Mouse (Mus musculus) midbrain, embryonic 13.5 days (tissue): ENCODE measurements at regions not wholly inside any gene's neighbourhood (a gene's known extent, or its start where the extent isn't known, plus 50 kb on each side); places are given as distances from the start of the nearest gene placed in this dataset.

ENCODE experiments used
- ATAC-seq: fragments of 200-750 bp; cut with Nextera tagmentation; 2 replicates; pipeline ENCODE4 v1.8.0; 2017; ENCODE audit warnings: mild to moderate bottlenecking, moderate TSS enrichment, moderate library complexity
- H3K27ac ChIP-seq: fragments of 300-500 bp; sonication (generic); 2 replicates; pipeline ENCODE4 v1.5.1; 2015; ENCODE audit warnings: inconsistent platforms, mild to moderate bottlenecking, moderate library complexity
- H3K27me3 ChIP-seq: fragments of 300-500 bp; sonication (generic); 2 replicates; pipeline ENCODE4 v1.6.1; 2015; ENCODE audit warnings: mild to moderate bottlenecking, inconsistent platforms
- H3K36me3 ChIP-seq: fragments of 300-500 bp; sonication (generic); 2 replicates; pipeline ENCODE4 v1.6.1; 2015; ENCODE audit warnings: mild to moderate bottlenecking, inconsistent platforms
- H3K4me1 ChIP-seq: fragments of 300-500 bp; sonication (generic); replicated peaks from 2 replicates; pipeline ENCODE4 v1.6.1; 2015; ENCODE audit warnings: inconsistent platforms
- H3K4me2 ChIP-seq: fragments of 300-500 bp; sonication (generic); replicated peaks from 2 replicates; pipeline ENCODE4 v1.6.1; 2015; ENCODE audit warnings: moderate library complexity, mild to moderate bottlenecking, inconsistent platforms
- H3K4me3 ChIP-seq: fragments of 300-500 bp; sonication (generic); replicated peaks from 2 replicates; pipeline ENCODE4 v1.5.1; 2015; ENCODE audit warnings: mild to moderate bottlenecking, inconsistent platforms
- H3K9ac ChIP-seq: fragments of 300-500 bp; sonication (generic); replicated peaks from 2 replicates; pipeline ENCODE4 v1.6.1; 2015; ENCODE audit warnings: mild to moderate bottlenecking, inconsistent platforms
- H3K9me3 ChIP-seq: fragments of 300-500 bp; sonication (generic); 2 replicates; pipeline ENCODE4 v1.6.1; 2016; ENCODE audit warnings: mild to moderate bottlenecking, inconsistent platforms
- WGBS: fragments of 180-500 bp; shearing (Covaris S2); methylation state at CpG from one replicate; pipeline ENCODE4 v1.1.7; 2015; 5-methylcytosine and 5-hydroxymethylcytosine counted together

DNA sequence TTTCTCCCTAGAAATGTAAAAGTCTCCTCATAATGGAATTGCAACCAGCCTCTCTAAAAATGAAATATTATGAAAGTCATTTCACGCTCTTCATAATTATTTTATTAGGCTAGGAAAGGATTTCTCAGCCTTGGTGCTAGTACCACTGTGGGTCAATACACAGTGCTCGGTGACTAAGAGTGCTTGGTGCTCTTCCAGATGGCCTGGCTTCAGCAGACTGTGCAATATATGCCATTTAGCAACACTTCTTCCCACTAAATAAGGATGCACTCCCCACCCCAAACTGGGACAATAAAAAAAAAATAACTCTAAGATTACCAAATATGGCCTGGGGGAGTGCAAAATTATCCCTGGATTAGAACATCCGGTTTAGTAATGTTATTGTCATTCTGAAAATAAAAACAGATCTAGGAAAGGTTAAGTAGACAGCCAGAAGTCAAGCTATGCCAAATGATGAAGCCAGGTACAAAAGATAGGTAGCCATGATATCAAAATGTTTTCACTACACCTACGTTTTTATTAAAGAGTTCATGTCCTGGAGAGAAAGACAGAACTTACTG is 2333.4 kb upstream of the Gm7489 start:
- no peaks in the 10 kb centered on the region for H3K9me3 ChIP-seq
- H3K9ac ChIP-seq, result no peak overlapping the region
- ATAC-seq, result no peak
- H3K4me2 ChIP-seq, result no peak overlapping the region
- no peaks in the 10 kb centered on the region for H3K36me3 ChIP-seq
- no peaks in the 10 kb centered on the region for H3K27me3 ChIP-seq
- H3K27ac ChIP-seq, result no peak overlapping the region
- 87% methylated on average over 4 of the region's 4 CpGs for WGBS
- H3K4me3 ChIP-seq, result no peak overlapping the region
- no peaks in the 10 kb centered on the region for H3K4me1 ChIP-seq

DNA sequence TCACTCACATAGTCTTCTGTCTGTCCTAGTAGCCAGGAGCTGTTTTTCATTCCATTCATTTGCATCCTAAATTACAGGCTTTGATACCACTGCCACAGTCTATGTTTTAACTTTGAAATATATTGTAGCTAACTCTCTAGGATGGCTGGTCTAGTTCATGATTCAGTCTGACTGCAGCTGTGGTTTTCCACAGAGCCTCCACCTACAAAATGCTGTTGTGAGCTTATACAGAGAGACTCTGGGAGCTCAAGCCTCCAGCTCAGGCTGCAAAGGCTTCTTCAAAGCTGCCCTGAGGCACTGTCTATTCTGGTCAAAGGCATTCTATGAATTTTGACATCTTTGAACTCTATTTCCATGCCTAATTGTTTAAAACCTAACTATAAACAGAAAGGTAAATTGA is 2326.5 kb upstream of the Gm7489 start:
- H3K4me1 ChIP-seq, result no peaks in the 10 kb centered on the region
- H3K4me2 ChIP-seq, result no peak overlapping the region
- H3K36me3 ChIP-seq, result no peaks in the 10 kb centered on the region
- H3K9ac ChIP-seq, result no peak overlapping the region
- ATAC-seq, result no peak
- no peaks in the 10 kb centered on the region for H3K9me3 ChIP-seq
- H3K27ac ChIP-seq, result no peak overlapping the region
- no peaks in the 10 kb centered on the region for H3K27me3 ChIP-seq
- H3K4me3 ChIP-seq, result no peak overlapping the region

- WGBS, result 94% methylated on average over 3 of the region's 3 CpGs
- no peaks in the 10 kb centered on the region for H3K27me3 ChIP-seq
Measured at GRCm38 (mm10) chr15:51565543-51565942, 2319.2 kb upstream of the Gm7489 start.

DNA sequence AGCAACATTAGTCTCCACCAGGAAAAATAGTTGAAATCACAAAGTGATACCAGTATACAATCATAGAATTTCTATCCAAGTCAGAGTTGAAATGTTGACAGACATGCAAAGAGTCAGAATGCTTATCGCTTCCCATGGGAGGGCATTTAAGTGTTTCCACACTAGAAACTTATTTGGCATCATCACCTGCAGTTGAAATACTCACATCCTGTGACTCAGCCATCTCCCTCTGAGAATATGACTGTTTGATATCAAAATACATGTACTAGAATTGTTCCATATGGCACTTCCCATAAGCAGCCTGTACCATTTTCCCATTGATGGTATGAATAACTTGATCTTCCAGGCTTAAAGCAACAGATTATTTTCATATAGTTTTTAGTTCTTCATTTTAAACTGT is 2314.1 kb upstream of the Gm7489 start:
- no peak overlapping the region for H3K4me3 ChIP-seq
- no peaks in the 10 kb centered on the region for H3K36me3 ChIP-seq
- WGBS, result 88% methylated on average over 1 of the region's 1 CpGs
- no peak overlapping the region for H3K27ac ChIP-seq
- H3K4me2 ChIP-seq, result no peak overlapping the region
- H3K9me3 ChIP-seq, result no peaks in the 10 kb centered on the region
- no peaks in the 10 kb centered on the region for H3K27me3 ChIP-seq
- H3K9ac ChIP-seq, result no peak overlapping the region
- no peaks in the 10 kb centered on the region for H3K4me1 ChIP-seq
- no peak for ATAC-seq

More at GRCm38 (mm10) chr15:51565543-51565942, 2319.2 kb upstream of the Gm7489 start:
- H3K4me2 ChIP-seq, result no peak overlapping the region
- H3K36me3 ChIP-seq, result no peaks in the 10 kb centered on the region
- no peaks in the 10 kb centered on the region for H3K4me1 ChIP-seq
- H3K4me3 ChIP-seq, result no peak overlapping the region
- H3K9me3 ChIP-seq, result no peaks in the 10 kb centered on the region
- no peak overlapping the region for H3K27ac ChIP-seq
- H3K9ac ChIP-seq, result no peak overlapping the region
- no peak for ATAC-seq

DNA sequence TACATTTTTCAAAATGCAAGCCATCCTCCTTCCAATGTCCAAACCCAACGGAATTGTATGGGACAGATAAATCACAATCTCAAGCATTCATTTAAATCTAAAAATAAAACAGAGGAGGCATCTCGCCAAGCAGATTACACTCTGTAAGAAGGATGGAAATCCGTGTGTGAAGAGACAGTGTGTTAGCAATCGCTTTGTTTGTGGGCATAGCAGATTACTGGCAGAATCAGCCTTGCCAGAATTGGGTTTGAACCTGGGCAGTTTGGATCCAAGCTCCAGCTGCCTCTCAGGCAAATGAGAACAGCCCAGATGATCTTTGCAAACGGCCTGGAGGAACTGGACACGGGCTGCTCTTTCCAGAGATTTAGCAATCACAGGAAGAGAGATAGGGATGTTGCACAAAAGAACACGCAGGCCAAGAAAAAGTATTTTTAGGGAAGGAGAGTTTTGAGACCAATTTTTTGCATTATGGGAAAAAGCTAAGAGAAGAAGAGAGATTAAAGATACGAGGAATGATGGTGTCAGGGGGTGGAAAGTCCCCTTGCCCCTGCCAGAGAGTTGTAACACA is 2310.1 kb upstream of the Gm7489 start:
- 84% methylated on average over 8 of the region's 8 CpGs for WGBS
- H3K9me3 ChIP-seq, result no peaks in the 10 kb centered on the region
- no peak overlapping the region for H3K9ac ChIP-seq
- no peak overlapping the region for H3K27ac ChIP-seq
- ATAC-seq, result no peak
- H3K36me3 ChIP-seq, result no peaks in the 10 kb centered on the region
- no peak overlapping the region for H3K4me2 ChIP-seq
- no peaks in the 10 kb centered on the region for H3K4me1 ChIP-seq
- H3K4me3 ChIP-seq, result no peak overlapping the region
- H3K27me3 ChIP-seq, result no peaks in the 10 kb centered on the region

DNA sequence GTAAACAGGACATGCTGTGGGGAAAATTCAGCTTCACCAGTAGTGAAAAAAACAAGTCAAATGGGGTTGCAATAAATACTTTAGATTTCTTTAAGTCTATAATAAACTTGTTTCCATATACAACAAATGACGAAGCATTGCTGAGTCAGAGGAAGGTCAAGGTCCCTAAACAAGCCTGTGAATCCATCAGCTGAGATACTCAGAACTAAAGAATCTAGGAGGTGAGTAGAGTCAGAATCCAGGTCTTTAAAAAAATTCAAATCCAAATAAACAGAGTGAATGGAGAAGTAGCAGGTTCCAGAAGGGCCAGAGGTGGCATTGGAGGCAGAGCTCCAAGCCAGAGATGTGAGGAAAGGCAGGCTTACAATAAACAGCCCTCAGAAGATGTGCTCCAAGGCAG is 2301.1 kb upstream of the Gm7489 start:
- H3K4me1 ChIP-seq, result no peaks in the 10 kb centered on the region
- H3K27ac ChIP-seq, result no peak overlapping the region
- 87% methylated on average over 1 of the region's 1 CpGs for WGBS
- H3K27me3 ChIP-seq, result no peaks in the 10 kb centered on the region
- no peaks in the 10 kb centered on the region for H3K9me3 ChIP-seq
- H3K9ac ChIP-seq, result no peak overlapping the region
- H3K36me3 ChIP-seq, result no peaks in the 10 kb centered on the region
- H3K4me3 ChIP-seq, result no peak overlapping the region
- ATAC-seq, result no peak
- H3K4me2 ChIP-seq, result no peak overlapping the region

GRCm38 (mm10) chr15:51586146-51586545 is 2298.6 kb upstream of the Gm7489 start:
- Histone ChIP-seq H3K4me3 (no peak overlapping the region), H3K27ac (no peak overlapping the region), H3K27me3 (no peaks in the 10 kb centered on the region), H3K9me3 (no peaks in the 10 kb centered on the region), H3K4me2 (no peak overlapping the region), H3K36me3 (no peaks in the 10 kb centered on the region), H3K4me1 (no peaks in the 10 kb centered on the region), H3K9ac (no peak overlapping the region)
- WGBS, result 76% methylated on average over 5 of the region's 5 CpGs
- no peak for ATAC-seq

GRCm38 (mm10) chr15:51591406-51592068 is 2293.2 kb upstream of the Gm7489 start:
- ATAC-seq, result no peak

GRCm38 (mm10) chr15:51592069-51592435 is 2292.7 kb upstream of the Gm7489 start:
- H3K4me1 ChIP-seq, result peaks cover 11% of the 10 kb centered on the region
- no peaks in the 10 kb centered on the region for H3K9me3 ChIP-seq
- ATAC-seq, result peak; percentile 66; the same call in 1 of the 2 replicates
- peak overlapping the region; percentile 15 for H3K4me2 ChIP-seq
- H3K9ac ChIP-seq, result no peak overlapping the region
- H3K27ac ChIP-seq, result no peak overlapping the region
- H3K36me3 ChIP-seq, result no peaks in the 10 kb centered on the region
- H3K4me3 ChIP-seq, result no peak overlapping the region; the same call in 1 of the 2 replicates
- no peaks in the 10 kb centered on the region for H3K27me3 ChIP-seq
- WGBS, result 35% methylated on average over 9 of the region's 9 CpGs

More at GRCm38 (mm10) chr15:51591406-51592068, 2293.2 kb upstream of the Gm7489 start:
- Histone ChIP-seq H3K4me3 (no peak overlapping the region; the same call in 1 of the 2 replicates), H3K4me1 (peaks cover 11% of the 10 kb centered on the region), H3K4me2 (peak overlapping the region; percentile 15), H3K9ac (no peak overlapping the region), H3K27ac (no peak overlapping the region), H3K27me3 (no peaks in the 10 kb centered on the region), H3K36me3 (no peaks in the 10 kb centered on the region), H3K9me3 (no peaks in the 10 kb centered on the region)
- WGBS, result 49% methylated on average over 17 of the region's 17 CpGs

GRCm38 (mm10) chr15:51592511-51593498 is 2291.9 kb upstream of the Gm7489 start:
- peak; percentile 34; the same call in 1 of the 2 replicates for ATAC-seq
- peak overlapping the region; percentile 15; the same call in 1 of the 2 replicates for H3K4me2 ChIP-seq
- WGBS, result 83% methylated on average over 13 of the region's 13 CpGs

GRCm38 (mm10) chr15:51594060-51594459 is 2290.6 kb upstream of the Gm7489 start:
- no peak for ATAC-seq
- no peak overlapping the region for H3K9ac ChIP-seq
- no peaks in the 10 kb centered on the region for H3K9me3 ChIP-seq
- no peak overlapping the region for H3K27ac ChIP-seq
- no peaks in the 10 kb centered on the region for H3K27me3 ChIP-seq
- H3K36me3 ChIP-seq, result no peaks in the 10 kb centered on the region
- 88% methylated on average over 5 of the region's 5 CpGs for WGBS
- no peak overlapping the region for H3K4me2 ChIP-seq
- H3K4me1 ChIP-seq, result peaks cover 11% of the 10 kb centered on the region
- H3K4me3 ChIP-seq, result no peak overlapping the region

More at GRCm38 (mm10) chr15:51592511-51593498, 2291.9 kb upstream of the Gm7489 start:
- no peaks in the 10 kb centered on the region for H3K9me3 ChIP-seq
- H3K27me3 ChIP-seq, result no peaks in the 10 kb centered on the region
- H3K36me3 ChIP-seq, result no peaks in the 10 kb centered on the region
- H3K27ac ChIP-seq, result no peak overlapping the region
- peaks cover 11% of the 10 kb centered on the region for H3K4me1 ChIP-seq
- no peak overlapping the region for H3K9ac ChIP-seq
- H3K4me3 ChIP-seq, result no peak overlapping the region

GRCm38 (mm10) chr15:51595655-51596054 is 2289.1 kb upstream of the Gm7489 start:
- Histone ChIP-seq H3K27ac (no peak overlapping the region), H3K4me3 (no peak overlapping the region), H3K4me2 (no peak overlapping the region), H3K36me3 (no peaks in the 10 kb centered on the region), H3K27me3 (no peaks in the 10 kb centered on the region), H3K9me3 (no peaks in the 10 kb centered on the region), H3K4me1 (peaks cover 11% of the 10 kb centered on the region), H3K9ac (no peak overlapping the region)
- peak; percentile 20; the same call in 1 of the 2 replicates for ATAC-seq
- WGBS, result 63% methylated on average over 1 of the region's 1 CpGs
